Mouse (Mus musculus) thymus, adult 18-20 months (tissue): ENCODE results near the gene Borcs6.

Experiments
- DNase-seq, 2 experiments: peaks; one replicate each; pipeline ENCODE4 v3.0.0; 2022; ENCODE audit warnings: mixed read lengths in 2 of 2

Borcs6 gene

DNA sequence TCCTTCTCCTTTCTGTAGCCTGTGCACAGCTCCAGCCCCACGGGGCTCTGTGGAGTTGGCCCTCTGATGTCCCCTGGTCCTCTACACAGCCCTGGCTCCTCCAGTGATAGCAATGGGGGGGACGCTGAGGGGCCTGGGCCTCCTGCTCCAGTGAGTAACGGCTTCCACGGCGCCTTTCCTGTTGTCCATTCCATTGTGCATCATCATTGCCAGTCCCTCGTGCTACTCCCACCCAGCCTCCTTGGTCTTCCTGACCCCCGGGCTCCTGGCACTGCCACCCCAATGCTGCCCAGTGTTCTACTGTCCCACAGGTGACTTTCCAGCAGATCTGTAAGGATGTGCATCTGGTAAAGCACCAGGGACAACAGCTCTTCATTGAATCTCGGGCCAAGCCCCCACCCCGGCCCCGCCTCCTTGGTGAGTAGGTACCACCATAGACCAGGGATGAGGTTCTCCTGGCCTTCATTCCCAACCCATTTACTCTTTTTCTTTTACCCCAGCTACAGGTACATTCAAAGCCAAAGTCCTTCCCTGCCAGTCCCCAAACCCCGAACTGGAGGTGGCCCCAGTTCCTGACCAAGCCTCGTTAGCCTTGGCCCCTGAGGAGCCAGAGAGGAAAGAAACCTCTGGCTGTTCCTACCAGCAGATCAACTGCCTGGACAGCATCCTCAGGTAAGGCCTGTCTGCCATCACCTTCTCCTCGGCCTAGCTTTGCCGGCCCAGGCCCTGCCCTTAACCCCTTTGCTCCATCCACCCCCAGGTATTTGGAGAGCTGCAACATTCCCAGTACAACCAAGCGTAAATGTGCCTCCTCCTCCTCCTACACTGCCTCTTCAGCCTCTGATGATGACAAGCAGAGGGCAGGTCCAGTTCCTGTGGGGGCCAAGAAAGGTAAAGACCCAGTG lies 44.3 kb downstream of the Borcs6 start:
- peak in 1 of 2 experiments; percentile 2 for DNase-seq

DNA sequence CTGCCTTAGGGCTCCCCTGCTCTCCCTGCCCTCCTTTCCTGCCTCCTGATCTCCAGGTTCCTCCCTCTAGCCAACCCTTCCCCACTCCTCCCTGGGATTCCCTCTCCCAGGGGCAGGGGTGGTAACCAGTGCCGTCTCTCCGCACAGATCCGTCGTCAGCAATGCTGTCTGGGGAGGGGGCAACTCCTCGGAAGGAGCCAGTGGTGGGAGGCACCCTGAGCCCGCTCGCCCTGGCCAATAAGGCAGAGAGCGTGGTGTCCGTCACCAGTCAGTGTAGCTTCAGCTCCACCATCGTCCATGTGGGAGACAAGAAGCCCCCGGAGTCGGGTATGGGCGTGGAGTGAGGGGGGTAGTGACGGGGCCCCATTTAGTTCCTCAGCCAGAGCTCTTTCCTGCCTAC lies 45.0 kb downstream of the Borcs6 start:
- DNase-seq = peak in 1 of 2 experiments; percentile 10

DNA sequence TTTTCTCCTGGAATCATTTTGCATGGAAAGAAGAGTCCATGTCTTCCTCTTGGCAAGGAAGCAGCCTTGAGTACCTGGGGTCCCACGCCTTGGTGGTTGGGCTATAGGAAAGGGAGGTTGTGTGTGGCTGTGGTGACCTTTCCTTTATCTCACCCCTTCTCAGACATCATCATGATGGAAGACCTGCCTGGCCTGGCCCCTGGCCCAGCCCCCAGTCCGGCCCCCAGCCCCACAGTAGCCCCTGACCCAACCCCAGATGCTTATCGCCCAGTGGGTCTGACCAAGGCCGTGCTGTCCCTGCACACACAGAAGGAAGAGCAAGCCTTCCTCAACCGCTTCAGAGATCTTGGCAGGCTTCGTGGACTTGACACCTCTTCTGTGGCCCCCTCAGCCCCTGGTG lies 45.7 kb downstream of the Borcs6 start:
- DNase-seq = no peak

DNA sequence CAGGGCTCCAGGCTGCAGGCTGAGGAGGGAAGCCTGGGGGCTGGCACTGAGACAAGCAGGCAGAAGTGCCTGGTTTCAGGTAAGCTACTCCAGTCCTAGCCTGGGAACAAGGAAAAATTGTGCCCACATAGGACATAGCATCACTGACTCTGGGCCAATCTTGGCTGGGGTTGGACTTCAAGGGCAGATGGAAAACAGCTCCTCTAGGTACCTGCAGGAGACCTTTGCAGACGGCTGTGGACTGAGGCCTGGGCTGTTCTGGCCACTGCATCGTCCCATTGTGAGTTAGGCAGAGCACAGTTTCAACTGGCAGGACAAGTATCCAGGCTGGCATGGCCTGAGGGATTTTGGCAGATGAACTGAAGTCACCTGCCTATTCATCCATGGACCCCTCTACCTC lies 46.3 kb downstream of the Borcs6 start:
- no peak for DNase-seq

DNA sequence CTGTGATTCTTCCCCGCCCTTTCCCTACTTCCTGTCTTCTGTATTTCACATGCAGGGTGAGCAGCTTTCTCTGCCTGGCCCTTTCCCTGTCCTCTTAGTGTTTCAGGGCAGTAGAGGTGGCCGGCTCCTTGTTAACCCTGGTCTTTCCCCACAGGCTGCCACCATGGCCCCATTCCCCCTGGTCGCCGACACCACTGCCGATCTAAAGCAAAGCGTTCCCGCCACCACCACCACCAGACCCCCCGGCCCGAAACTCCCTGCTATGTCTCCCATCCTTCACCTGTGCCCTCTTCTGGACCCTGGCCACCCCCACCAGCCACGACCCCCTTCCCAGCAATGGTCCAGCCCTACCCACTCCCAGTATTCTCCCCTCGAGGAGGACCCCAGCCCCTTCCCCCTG lies 46.8 kb downstream of the Borcs6 start:
- DNase-seq = peak in 1 of 2 experiments; percentile 4

DNA sequence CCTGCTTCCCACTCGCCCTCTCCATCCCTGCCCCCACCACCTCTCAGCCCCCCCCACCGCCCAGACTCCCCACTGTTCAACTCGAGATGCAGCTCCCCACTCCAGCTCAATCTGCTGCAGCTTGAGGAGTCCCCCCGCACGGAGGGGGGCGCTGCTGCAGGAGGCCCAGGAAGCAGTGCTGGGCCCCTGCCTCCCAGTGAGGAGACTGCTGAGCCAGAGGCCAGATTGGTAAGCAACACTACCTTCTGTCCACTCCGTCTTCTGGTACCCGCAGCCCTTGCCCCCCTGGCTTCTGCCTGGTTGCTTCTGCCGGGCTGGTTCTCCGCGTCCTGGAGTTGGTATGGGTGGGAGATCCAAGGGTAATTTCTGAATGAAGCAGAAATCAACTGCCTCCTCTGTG lies 47.3 kb downstream of the Borcs6 start:
- DNase-seq = no peak

DNA sequence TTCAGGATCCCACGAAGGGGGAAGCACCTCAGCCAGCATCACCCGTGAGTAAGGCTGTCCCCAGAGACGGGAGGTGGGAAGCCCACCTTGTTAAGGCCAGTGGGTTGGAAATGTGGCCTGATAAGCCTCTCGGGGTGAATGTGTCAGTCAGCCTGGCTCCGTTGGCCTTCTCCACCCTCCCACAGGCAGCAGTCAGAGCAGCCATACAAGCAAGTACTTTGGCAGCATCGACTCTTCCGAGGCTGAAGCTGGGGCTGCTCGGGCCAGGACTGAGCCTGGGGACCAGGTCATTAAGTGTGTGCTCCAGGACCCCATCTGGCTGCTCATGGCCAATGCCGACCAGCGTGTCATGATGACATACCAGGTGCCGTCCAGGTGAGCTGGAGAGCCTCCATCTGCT lies 48.2 kb downstream of the Borcs6 start:
- peak in 1 of 2 experiments; percentile 3 for DNase-seq

DNA sequence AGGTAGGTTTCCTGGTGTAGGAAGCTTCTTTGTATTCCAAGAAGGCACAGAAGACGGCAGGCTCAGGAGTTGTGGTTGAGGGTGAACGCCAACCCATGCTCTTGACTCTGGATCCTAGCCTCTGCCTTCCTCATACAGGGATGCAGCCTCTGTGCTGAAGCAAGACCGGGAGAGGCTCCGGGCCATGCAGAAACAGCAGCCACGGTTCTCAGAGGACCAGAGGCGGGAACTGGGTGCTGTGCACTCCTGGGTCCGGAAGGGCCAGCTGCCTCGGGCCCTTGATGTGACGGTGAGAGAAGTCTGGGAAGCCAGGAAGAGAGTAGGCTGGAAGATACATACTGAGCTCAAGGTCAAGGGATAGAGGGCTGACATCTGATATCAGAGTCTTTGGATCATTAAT lies 48.7 kb downstream of the Borcs6 start:
- no peak for DNase-seq

DNA sequence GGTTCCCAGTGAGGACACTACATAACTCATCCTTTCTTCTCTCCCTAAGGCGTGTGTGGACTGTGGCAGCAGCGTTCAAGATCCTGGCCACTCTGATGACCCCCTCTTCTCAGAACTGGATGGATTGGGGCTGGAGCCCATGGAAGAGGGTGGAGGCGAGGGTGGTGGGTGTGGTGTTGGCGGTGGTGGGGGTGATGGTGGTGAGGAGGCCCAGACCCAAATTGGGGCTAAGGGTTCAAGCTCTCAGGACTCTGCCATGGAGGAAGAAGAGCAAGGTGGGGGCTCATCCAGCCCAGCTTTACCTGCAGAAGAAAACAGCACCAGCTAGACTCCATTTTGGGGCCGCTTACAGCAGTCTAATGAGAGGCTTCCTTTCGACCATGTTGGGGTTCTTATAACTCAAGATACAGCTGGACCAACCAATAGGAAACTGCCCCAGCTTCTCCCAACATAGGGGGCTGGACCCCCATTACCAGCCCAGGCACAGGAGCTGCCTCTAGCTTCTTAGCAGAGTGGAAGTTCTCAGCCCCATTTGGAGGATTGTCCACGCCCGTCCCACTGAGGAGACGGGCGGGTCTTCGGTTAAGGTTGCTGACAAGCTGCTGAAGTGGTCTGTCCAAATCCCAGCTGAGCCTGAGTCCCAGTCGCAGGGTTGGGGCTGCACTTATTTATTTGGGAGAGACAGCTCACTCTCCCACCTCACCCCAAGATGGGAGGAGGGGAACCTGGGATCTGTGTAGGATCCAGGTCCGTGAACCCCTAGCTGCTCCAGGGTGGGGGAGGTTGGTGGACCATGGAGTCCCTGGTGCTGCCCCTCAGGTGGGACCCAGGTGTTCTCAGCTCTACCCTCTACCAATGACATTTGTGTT lies 49.7 kb downstream of the Borcs6 start:
- no peak for DNase-seq

DNA sequence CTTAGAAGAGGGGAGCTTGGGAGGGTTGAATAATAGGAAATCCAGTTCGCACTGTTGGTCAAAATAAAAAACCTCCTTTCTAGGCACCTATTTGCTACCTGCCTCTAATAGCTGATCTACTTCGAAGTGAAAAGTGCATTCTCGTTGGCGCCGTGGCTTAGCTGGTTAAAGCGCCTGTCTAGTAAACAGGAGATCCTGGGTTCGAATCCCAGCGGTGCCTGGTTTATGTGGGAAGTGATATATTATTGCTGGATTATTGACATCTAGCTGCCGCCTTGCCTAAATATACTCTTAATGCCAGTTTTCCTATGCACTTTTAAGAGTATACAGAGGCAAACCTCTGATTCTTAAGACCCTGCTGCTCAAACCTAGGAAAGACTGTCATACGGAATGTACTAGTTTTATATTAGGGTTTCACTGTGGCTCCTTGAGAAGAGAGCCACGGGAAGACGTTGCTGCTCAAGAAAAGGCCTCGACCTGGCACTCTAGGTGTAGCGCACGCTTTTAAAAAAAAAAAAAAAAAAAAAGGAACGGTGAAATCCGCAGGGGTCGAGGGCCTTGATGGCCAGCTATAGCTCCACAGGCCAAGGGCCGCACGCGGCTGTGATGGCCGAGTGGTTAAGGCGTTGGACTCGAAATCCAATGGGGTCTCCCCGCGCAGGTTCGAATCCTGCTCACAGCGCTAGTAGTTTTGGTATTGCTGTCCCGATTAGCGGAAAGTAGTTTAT lies 51.0 kb downstream of the Borcs6 start:
- DNase-seq = peak; percentile 65 to 74
